Mouse (Mus musculus) embryonic stem cell, embryonic (primary cell): Measurements from ENCODE around the gene Sdhd.

Experiments
- CTCF ChIA-PET, 4 experiments: fragments of 300-600 bp in 2 of 4; fragments of 350-600 bp in 2 of 4; sonication (Branson Sonifier 250); formaldehyde crosslinking; loops; one replicate each; lab custom pipeline; 2022; ENCODE audit warnings: inconsistent platforms in 2 of 4; lab: Charles Lee
- POLR2A ChIA-PET, 4 experiments: fragments of 300-600 bp in 2 of 4; fragments of 350-600 bp in 2 of 4; sonication (Branson Sonifier 250); formaldehyde crosslinking; loops; one replicate each; lab custom pipeline; 2022; ENCODE audit warnings: antibody characterized with exemption in 4 of 4, inconsistent platforms in 1 of 4; lab: Charles Lee

The Sdhd gene

DNA sequence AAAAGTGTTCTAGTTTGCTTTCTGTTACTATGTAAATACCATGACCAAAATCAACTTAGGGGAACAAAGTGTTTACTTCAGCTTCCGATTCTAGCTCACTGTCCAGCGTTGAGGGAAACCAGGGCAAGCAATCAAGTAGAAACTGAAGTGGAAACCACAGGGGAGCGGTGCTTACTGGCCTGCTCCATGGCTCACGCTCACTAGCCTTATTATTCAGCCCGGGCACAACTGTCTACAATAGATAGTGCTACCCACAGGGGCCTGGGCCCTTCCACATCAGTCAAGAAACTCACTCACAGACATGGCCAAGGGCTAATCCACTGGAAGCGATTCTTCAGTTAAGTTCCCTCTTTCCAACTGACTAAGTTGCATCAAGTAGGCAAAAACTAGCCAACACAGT lies 2.1 kb downstream of the Sdhd start:
- ChIA-PET CTCF (interaction anchor here in 2 of 4 experiments (1.1 to 1.2 kb wide), 2 partner anchors 22 to 73 kb away, joined by 3 read pairs; partner anchors contain the start of gene Pts (in 1 of the 2)), POLR2A (interaction anchor here in 2 of 4 experiments (0.7 to 4.0 kb wide), 15 partner anchors 8 to 166 kb away, joined by 3 to 20 read pairs (median 4); partner anchors contain the start of genes Nkapd1 (in 2 of the 2), Pih1d2 (in 2 of the 2), Bco2 (in 1 of the 2) and Dlat (in 1 of the 2))

- ChIA-PET POLR2A (no interaction called here), CTCF (interaction anchor here in 1 of 4 experiments (0.8 kb wide), 1 partner anchor 145 kb away, joined by 3 read pairs; no protein-coding TSS in a partner anchor)
These were observed 6.6 kb downstream of the Sdhd start for GRCm38 (mm10) chr9:50596973-50597372.

- CTCF ChIA-PET, result interaction anchor here (0.7 to 3.1 kb wide), 9 partner anchors 11 to 262 kb away, joined by 3 to 11 read pairs (median 3); no protein-coding TSS in a partner anchor
- POLR2A ChIA-PET, result interaction anchor here in 3 of 4 experiments (0.5 to 2.8 kb wide), 8 partner anchors 8 to 78 kb away, joined by 3 to 26 read pairs (median 5); partner anchors contain the start of genes Sdhd (in 3 of the 3), Timm8b (in 2 of the 3) and Pts (in 1 of the 3)
These were observed 8.7 kb downstream of the Sdhd start for GRCm38 (mm10) chr9:50594794-50595417.

DNA sequence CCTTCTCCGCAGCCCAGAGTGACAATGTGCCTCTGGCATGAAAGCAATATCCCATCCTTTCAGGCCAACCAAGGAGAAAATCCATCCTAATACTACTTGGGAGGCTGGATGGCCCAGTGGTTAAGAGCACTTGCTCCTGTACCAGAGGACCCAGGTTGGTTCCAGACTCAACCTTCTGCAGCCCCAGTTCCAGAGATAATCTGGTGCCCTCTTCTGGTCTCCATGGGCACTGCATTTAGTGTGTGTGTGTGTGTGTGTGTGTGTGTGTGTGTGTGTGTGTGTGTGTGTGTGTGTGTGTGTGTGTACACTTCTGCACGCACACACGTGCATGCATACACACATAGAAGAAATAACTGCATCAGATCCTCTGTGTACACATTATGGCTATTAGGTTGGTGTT lies 10.1 kb downstream of the Sdhd start:
- CTCF ChIA-PET, result interaction anchor here in 3 of 4 experiments (0.6 to 3.1 kb wide), 9 partner anchors 11 to 260 kb away, joined by 3 to 11 read pairs (median 4); partner anchors contain the start of gene Pts (in 2 of the 3)
- POLR2A ChIA-PET, result interaction anchor here in 2 of 4 experiments (1.0 to 2.8 kb wide), 7 partner anchors 8 to 65 kb away, joined by 3 to 26 read pairs (median 3); partner anchors contain the start of genes Sdhd (in 2 of the 2), Timm8b (in 2 of the 2) and Pts (in 1 of the 2)

DNA sequence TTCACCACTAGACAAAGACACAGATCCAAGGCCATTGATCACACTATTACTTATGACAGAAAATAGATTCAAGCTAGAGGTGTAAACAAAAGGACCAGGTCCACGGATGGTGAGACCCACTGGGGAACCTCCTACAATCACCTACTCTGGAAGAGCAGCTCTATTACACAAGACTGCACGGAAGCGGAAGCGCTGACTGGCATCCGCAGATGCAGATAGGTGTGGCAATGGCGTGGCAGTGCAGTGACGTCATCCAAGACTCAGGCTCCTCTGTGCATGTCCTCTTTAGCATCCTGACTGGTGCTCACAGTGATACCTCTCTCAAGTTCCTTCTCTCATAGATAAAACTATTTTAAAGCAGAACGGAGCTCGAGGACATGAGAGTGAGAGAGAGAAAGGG lies 10.7 kb downstream of the Sdhd start:
- CTCF ChIA-PET, result interaction anchor here in 3 of 4 experiments (0.6 to 3.1 kb wide), 7 partner anchors 10 to 149 kb away, joined by 3 to 11 read pairs (median 4); partner anchors contain the start of genes Pts (in 1 of the 3), Sdhd (in 1 of the 3) and Timm8b (in 1 of the 3)
- POLR2A ChIA-PET, result interaction anchor here in 2 of 4 experiments (0.5 to 1.3 kb wide), 3 partner anchors 9 to 182 kb away, joined by 3 read pairs; partner anchors contain the start of genes Sdhd (in 1 of the 2) and Timm8b (in 1 of the 2)

DNA sequence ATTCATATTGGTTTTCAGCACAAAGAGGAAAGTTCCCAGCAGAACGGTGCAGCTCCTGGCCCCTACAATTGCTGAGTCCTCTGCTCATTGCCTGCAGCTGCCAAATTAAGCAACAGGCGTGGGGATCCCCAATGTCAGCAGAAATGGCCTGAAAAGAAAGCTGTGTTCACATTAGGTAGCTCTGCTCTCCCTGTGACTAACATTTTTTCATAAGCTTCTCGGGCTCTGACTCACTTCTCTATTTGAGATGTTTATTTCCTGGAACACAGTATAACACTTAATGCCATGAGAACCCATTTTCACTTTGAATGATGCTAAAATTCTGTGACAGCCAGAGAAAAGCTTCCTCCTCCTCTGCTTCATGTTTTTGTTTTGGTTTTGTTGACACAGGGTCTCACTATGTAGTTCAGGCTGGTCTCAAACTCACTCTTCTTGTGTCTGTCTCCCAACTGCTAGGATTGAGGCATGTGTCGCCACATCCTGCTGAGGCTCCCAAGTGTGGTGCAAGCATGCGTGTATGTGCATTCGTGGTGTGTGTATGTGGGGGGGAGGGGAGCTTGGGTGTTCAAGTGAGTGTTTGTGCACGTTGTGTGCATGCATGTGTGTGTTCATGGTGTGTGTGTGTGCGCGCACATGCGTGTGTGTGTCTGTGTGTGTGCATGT lies 12.6 kb downstream of the Sdhd start:
- POLR2A ChIA-PET, result interaction anchor here in 1 of 4 experiments (1.0 to 1.4 kb wide), 3 partner anchors 11 to 14 kb away, joined by 3 to 5 read pairs (median 3); partner anchors contain the start of genes Sdhd and Timm8b
- CTCF ChIA-PET, result interaction anchor here in 2 of 4 experiments (0.6 to 1.5 kb wide), 3 partner anchors 63 to 128 kb away, joined by 3 to 5 read pairs (median 3); partner anchors contain the start of gene Pts (in 1 of the 2)

DNA sequence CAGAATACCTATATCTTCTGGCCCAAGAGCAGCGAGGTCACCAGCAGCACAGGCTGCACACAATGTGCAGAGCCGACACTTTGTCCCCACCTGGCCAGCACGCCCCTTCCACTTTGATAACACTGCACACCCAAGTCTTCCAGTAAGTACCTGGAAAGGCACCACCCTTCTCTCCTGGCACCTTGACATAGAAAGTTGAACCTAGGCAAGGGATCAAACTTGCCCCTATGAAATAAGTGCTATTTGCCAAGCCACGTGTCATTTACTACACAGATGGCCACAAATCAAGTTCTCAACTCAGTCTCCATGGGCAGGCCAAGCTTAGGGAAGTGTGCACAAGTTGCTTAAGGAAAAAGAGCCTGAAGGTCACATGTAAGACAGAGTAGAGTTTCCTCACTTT lies 16.7 kb downstream of the Sdhd start:
- ChIA-PET POLR2A (no interaction called here), CTCF (interaction anchor here in 1 of 4 experiments (1.1 kb wide), 1 partner anchor 143 kb away, joined by 3 read pairs; no protein-coding TSS in a partner anchor)

- ChIA-PET POLR2A (interaction anchor here in 1 of 4 experiments (0.6 to 2.8 kb wide), 5 partner anchors 8 to 136 kb away, joined by 3 to 7 read pairs (median 3); partner anchors contain the start of genes Sdhd and Timm8b), CTCF (interaction anchor here in 2 of 4 experiments (0.5 to 0.6 kb wide), 3 partner anchors 9 to 413 kb away, joined by 3 to 5 read pairs (median 3); no protein-coding TSS in a partner anchor)
These were observed 18.3 kb downstream of the Sdhd start for GRCm38 (mm10) chr9:50585145-50585818.

GRCm38 (mm10) chr9:50580370-50580769 lies 23.2 kb downstream of the Sdhd start:
- ChIA-PET CTCF (interaction anchor here in 2 of 4 experiments (0.7 to 1.3 kb wide), 4 partner anchors 22 to 392 kb away, joined by 3 to 5 read pairs (median 3); partner anchors contain the start of gene Pts (in 1 of the 2)), POLR2A (interaction anchor here in 1 of 4 experiments (0.6 to 1.4 kb wide), 4 partner anchors 15 to 65 kb away, joined by 3 to 4 read pairs (median 3); partner anchors contain the start of genes Nkapd1 and Pih1d2)

DNA sequence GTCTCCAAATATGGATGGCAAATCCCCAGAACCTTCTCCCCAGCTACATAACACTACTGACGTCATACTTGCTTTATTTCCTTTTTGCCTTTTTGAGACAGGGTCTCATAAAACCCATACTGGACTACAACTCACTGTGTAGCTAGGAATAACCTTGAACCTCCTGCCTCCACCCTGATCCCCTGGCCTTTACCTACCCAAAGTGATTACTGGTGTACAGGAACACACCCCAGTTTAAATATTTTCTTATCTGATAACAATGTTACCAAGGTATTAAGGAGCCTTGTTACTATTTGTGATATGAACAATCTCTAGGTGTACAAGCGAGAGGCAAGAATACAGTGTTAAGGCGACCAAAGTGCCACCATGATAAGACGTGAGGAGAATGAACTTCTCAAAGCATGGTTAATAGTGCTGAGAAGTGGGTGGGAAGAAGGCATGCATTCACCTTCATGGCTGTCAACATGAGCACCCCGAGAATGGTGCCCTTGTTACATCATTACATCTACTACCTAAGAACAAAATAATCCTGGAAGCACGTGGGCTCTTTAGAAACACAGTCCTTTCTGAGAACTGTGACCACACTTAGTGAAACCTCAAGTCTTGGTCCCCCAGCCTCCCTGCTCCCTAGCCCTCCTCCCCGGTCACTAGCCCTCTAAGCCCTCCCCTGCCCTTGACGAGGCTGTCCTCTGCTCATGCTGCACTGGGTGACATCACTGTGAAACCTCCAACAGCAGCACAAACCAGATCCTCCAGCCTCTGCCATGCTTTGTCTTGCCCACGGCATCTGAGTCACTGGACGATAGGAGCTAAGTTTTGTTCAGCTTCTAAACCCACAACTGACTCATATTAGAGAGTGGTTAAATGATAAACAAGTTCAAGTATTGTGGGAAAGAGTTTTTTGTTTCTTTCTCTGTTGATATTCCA lies 33.8 kb downstream of the Sdhd start:
- POLR2A ChIA-PET, result interaction anchor here in 2 of 4 experiments (0.9 to 1.1 kb wide), 2 partner anchors 16 to 34 kb away, joined by 3 read pairs; partner anchors contain the start of genes Sdhd (in 1 of the 2) and Timm8b (in 1 of the 2)
- CTCF ChIA-PET, result interaction anchor here in 1 of 4 experiments (0.7 kb wide), 1 partner anchor 25 kb away, joined by 3 read pairs; no protein-coding TSS in a partner anchor

- ChIA-PET CTCF (interaction anchor here in 1 of 4 experiments (0.5 kb wide), 1 partner anchor 65 kb away, joined by 5 read pairs; no protein-coding TSS in a partner anchor), POLR2A (no interaction called here)
These were observed 35.7 kb downstream of the Sdhd start for GRCm38 (mm10) chr9:50567881-50568280.

GRCm38 (mm10) chr9:50567372-50567771 lies 36.2 kb downstream of the Sdhd start:
- ChIA-PET CTCF (no interaction called here), POLR2A (no interaction called here)

GRCm38 (mm10) chr9:50565940-50566339 lies 37.7 kb downstream of the Sdhd start:
- ChIA-PET CTCF (no interaction called here), POLR2A (interaction anchor here in 1 of 4 experiments (0.8 kb wide), 1 partner anchor 38 kb away, joined by 3 read pairs; the partner anchor contains the start of genes Sdhd and Timm8b)

DNA sequence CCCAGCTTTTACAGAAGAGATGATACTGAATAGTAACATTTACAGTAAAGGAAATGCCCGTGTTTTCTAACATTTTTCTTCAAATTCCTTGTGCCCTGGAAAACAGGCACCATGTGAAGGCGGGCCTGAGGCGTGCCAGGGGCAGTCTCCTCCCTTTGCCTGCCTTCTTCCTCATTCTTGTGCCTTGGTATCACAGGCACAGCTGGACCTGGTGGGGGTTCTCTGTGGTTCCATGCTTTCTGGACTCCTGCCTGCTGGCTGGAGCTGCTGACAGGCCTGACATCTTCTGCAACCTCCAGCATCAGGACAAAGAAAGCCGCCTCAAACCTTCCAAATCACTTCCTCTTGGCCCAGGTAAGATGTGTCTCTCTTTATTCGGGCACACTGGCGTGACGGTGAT lies 38.4 kb downstream of the Sdhd start:
- ChIA-PET POLR2A (interaction anchor here in 1 of 4 experiments (0.8 kb wide), 1 partner anchor 12 kb away, joined by 3 read pairs; no protein-coding TSS in a partner anchor), CTCF (no interaction called here)

- CTCF ChIA-PET, result no interaction called here
- POLR2A ChIA-PET, result no interaction called here
These were observed 41.7 kb downstream of the Sdhd start for GRCm38 (mm10) chr9:50561918-50562360.
